ENCODE assay signal across 9 mouse cellular contexts in the genomic region with DNA sequence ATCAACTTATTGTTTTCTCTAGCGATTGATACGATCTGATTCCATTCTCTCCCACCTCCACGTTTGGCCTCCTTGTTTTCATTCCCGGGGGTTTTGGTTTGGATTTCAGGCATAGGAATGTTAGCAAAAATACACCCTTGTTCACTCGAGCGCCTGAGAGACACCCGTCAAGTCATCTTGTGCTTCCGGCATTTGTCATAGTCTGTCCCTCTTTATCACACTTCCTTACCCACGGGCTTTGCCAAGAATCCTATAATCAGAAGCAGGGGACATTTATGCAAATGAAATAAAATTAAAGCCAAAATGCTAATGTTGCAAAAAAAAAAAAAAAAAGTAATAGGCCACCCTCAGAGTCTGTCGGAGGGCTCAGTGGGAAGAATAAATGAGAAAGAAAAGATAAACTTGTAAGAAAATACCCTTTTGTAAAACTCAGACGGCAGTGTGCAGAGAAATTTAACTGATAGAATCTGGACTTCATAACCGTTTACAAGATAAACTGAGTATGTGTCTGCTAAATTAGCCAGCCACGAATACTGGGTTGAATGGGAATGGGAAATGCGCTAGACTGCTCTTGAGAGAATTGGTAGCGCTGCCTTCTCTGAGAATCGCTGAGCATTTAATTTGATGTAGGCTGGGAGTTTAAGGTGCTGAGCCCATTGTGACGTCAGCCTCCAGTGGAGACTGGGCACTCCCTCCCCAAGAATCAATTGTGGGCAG.
A peak's percentile ranks its signal among the peaks of the same experiment; 100 is the strongest.
DNase-seq lines count a peak whose midpoint lies in the region; ATAC-seq and TF ChIP-seq lines count a peak whose summit lies in the region.
"Had no signal": no experiment of that assay in that cellular context is flagged by ENCODE, and none has a peak within 500 bp of the region (broad histone marks: within the 10 kb centered on the region; RNA-seq: fewer than 3 reads in every experiment).

No protein-coding gene starts in this region.

- no peaks in the 10 kb centered on the region for H3K9me3 ChIP-seq in embryonic facial prominence, embryonic 15.5 days (replicated peaks)
- H3K9me3 ChIP-seq in embryonic facial prominence, embryonic 10.5 days = no peaks in the 10 kb centered on the region
- H3K9me3 ChIP-seq in liver, embryonic 11.5 days (ENCODE audit: control insufficient read depth, low read length) = no peaks in the 10 kb centered on the region
- no peaks in the 10 kb centered on the region for H3K9me3 ChIP-seq in heart, embryonic 15.5 days (replicated peaks)
- H3K9me3 ChIP-seq: neural tube, embryonic 13.5 days had no signal

- H3K4me3 ChIP-seq in embryonic facial prominence, embryonic 15.5 days (replicated peaks) = no peak overlapping the region
- no peak overlapping the region for H3K4me3 ChIP-seq in embryonic facial prominence, embryonic 10.5 days
- H3K4me3 ChIP-seq in liver, adult 2 months (ENCODE audit: insufficient read depth, low read depth, low read length) = no peak overlapping the region
- no peak overlapping the region for H3K4me3 ChIP-seq in liver, embryonic 11.5 days (ENCODE audit: low read depth, low read length)
- H3K4me3 ChIP-seq in heart, embryonic 15.5 days = no peak overlapping the region
- H3K4me3 ChIP-seq: neural tube, embryonic 13.5 days had no signal

- H3K9ac ChIP-seq in embryonic facial prominence, embryonic 15.5 days = no peak overlapping the region
- H3K9ac ChIP-seq in liver, adult 2 months (ENCODE audit: low read depth, low read length) = no peak overlapping the region
- H3K9ac ChIP-seq in liver, embryonic 11.5 days (ENCODE audit: low read depth, low read length) = no peak overlapping the region
- H3K9ac ChIP-seq in heart, embryonic 15.5 days = no peak overlapping the region
- H3K9ac ChIP-seq: neural tube, embryonic 13.5 days had no signal

- H3K79me2 ChIP-seq in liver, adult 2 months (ENCODE audit: control insufficient read depth, insufficient read depth, low read length) = no peaks in the 10 kb centered on the region

- H3K36me3 ChIP-seq in embryonic facial prominence, embryonic 15.5 days = no peaks in the 10 kb centered on the region
- H3K36me3 ChIP-seq in embryonic facial prominence, embryonic 10.5 days (replicated peaks) = peaks cover 3% of the 10 kb centered on the region; the same call in 1 of the 2 replicates
- H3K36me3 ChIP-seq in liver, adult 2 months (ENCODE audit: control insufficient read depth, insufficient read depth, low read length) = no peaks in the 10 kb centered on the region
- H3K36me3 ChIP-seq in liver, embryonic 11.5 days (ENCODE audit: control insufficient read depth, insufficient read depth, low read length) = 0 out of 2 replicates have a peak, but pooled peaks cover 7% of the 10 kb centered on the region
- no peaks in the 10 kb centered on the region for H3K36me3 ChIP-seq in heart, embryonic 15.5 days
- H3K36me3 ChIP-seq: neural tube, embryonic 13.5 days had no signal

- 44% methylated on average over 17 of the region's 17 CpGs for WGBS in embryonic facial prominence, embryonic 15.5 days
- WGBS in embryonic facial prominence, embryonic 10.5 days = 76% methylated on average over 17 of the region's 17 CpGs
- 71% methylated on average over 17 of the region's 17 CpGs for WGBS in liver, adult 2 months
- WGBS in liver, embryonic 11.5 days = 75% methylated on average over 17 of the region's 17 CpGs
- 50% methylated on average over 17 of the region's 17 CpGs for WGBS in heart, embryonic 15.5 days

- H3K27me3 ChIP-seq in embryonic facial prominence, embryonic 15.5 days = no peaks in the 10 kb centered on the region
- H3K27me3 ChIP-seq in embryonic facial prominence, embryonic 10.5 days (replicated peaks; ENCODE audit: low read depth, poor library complexity, severe bottlenecking) = no peaks in the 10 kb centered on the region
- H3K27me3 ChIP-seq in liver, adult 2 months (ENCODE audit: control insufficient read depth, insufficient read depth, low read length) = no peaks in the 10 kb centered on the region
- no peaks in the 10 kb centered on the region for H3K27me3 ChIP-seq in liver, embryonic 11.5 days (replicated peaks; ENCODE audit: control insufficient read depth, insufficient read depth, low read length)
- H3K27me3 ChIP-seq in heart, embryonic 15.5 days = no peaks in the 10 kb centered on the region
- H3K27me3 ChIP-seq: neural tube, embryonic 13.5 days had no signal

- H3K4me2 ChIP-seq in embryonic facial prominence, embryonic 15.5 days (replicated peaks) = no peak overlapping the region
- H3K4me2 ChIP-seq in liver, embryonic 11.5 days = no peak overlapping the region
- no peak overlapping the region for H3K4me2 ChIP-seq in heart, embryonic 15.5 days
- H3K4me2 ChIP-seq: neural tube, embryonic 13.5 days had no signal

- TF ChIP-seq CTCF in liver, adult 2 months (IDR thresholded peaks at IDR 0.05; ENCODE audit: low read depth, low read length) = no peak

- H3K4me1 ChIP-seq in embryonic facial prominence, embryonic 15.5 days = peaks cover 16% of the 10 kb centered on the region
- peaks cover 28% of the 10 kb centered on the region for H3K4me1 ChIP-seq in embryonic facial prominence, embryonic 10.5 days
- no peaks in the 10 kb centered on the region for H3K4me1 ChIP-seq in liver, adult 2 months (ENCODE audit: control insufficient read depth, insufficient read depth, low read length)
- H3K4me1 ChIP-seq in liver, embryonic 11.5 days (replicated peaks; ENCODE audit: control insufficient read depth, insufficient read depth, low read length) = peaks cover 7% of the 10 kb centered on the region
- H3K4me1 ChIP-seq in heart, embryonic 15.5 days (replicated peaks) = peaks cover 30% of the 10 kb centered on the region

- no peak for TF ChIP-seq POLR2A in liver, adult 2 months (IDR thresholded peaks at IDR 0.05; ENCODE audit: extremely low read depth, insufficient read depth, low read length)

- peak overlapping the region; percentile 28; the same call in 1 of the 2 replicates for H3K27ac ChIP-seq in embryonic facial prominence, embryonic 15.5 days (replicated peaks)
- H3K27ac ChIP-seq in embryonic facial prominence, embryonic 10.5 days (replicated peaks) = no peak overlapping the region
- H3K27ac ChIP-seq in liver, adult 2 months (replicated peaks; ENCODE audit: insufficient read depth, low read depth, low read length) = peak overlapping the region; percentile 27; the same call in 1 of the 2 replicates
- no peak overlapping the region for H3K27ac ChIP-seq in liver, embryonic 11.5 days (ENCODE audit: low read depth, low read length)
- H3K27ac ChIP-seq in heart, embryonic 15.5 days = peak overlapping the region; percentile 60
- H3K27ac ChIP-seq: neural tube, embryonic 13.5 days had no signal

- no peak for ATAC-seq in embryonic facial prominence, embryonic 15.5 days (ENCODE audit: insufficient number of reproducible peaks, low FRiP score, low TSS enrichment, low read depth)
- no peak for ATAC-seq in liver, embryonic 11.5 days (replicated peaks; ENCODE audit: low FRiP score)
- no peak for ATAC-seq in heart, embryonic 15.5 days (replicated peaks; ENCODE audit: insufficient number of reproducible peaks, insufficient read depth, low FRiP score, low read depth)

- intact Hi-C loops in left cerebral cortex, postnatal 14 days (cut with DNase I) = no loop called here

- DNase-seq in embryonic facial prominence, embryonic 10.5 days (ENCODE audit: low spot score) = no peak
- DNase-seq in liver, adult 2 months (ENCODE audit: extremely low read depth, low read depth, low spot score) = no peak
- DNase-seq in liver, embryonic 11.5 days (ENCODE audit: low spot score) = no peak
- DNase-seq in lung, postnatal 4 days = peak; percentile 28 to 43
- no peak for DNase-seq in left cerebral cortex, postnatal 14 days (ENCODE audit: low spot score in 2 of 2)
- no peak for DNase-seq in thymus, postnatal 14 days

Comparison
In these comparisons a context has a peak if more than half of its experiments do, and no peak if none do; other contexts are left out.
1. H3K27ac ChIP-seq: peak in embryonic facial prominence, embryonic 15.5 days (single experiment), liver, adult 2 months (single experiment) and heart, embryonic 15.5 days (single experiment); none in embryonic facial prominence, embryonic 10.5 days (single experiment) and liver, embryonic 11.5 days (single experiment).
2. DNase-seq: peak in lung, postnatal 4 days (2 of 2); none in embryonic facial prominence, embryonic 10.5 days (single experiment), liver, adult 2 months (single experiment), liver, embryonic 11.5 days (single experiment), left cerebral cortex, postnatal 14 days (0 of 2) and thymus, postnatal 14 days (single experiment).